Mouse (Mus musculus) limb, embryonic 11.5 days (tissue): Measurements from ENCODE around the gene Rpgrip1l. TPM values are rescaled to one million over a fixed set of nuclear protein-coding genes. Genes with fewer than 3 reads are reported as not detected.

Experiments used
- ATAC-seq: fragments of 200-750 bp; cut with Nextera tagmentation; 2 replicates; pipeline ENCODE4 v1.8.0; 2017; ENCODE audit warnings: low read depth; ENCODE audit not compliant: insufficient number of reproducible peaks, low FRiP score, low TSS enrichment
- DNase-seq: peaks from one replicate; pipeline ENCODE4 v3.0.0-alpha.2; 2015; ENCODE audit warnings: low spot score
- H3K27ac ChIP-seq: fragments of 300-500 bp; sonication (generic); replicated peaks from 2 replicates; pipeline ENCODE4 v1.5.1; 2014; ENCODE audit warnings: low read depth, mild to moderate bottlenecking, low read length
- H3K27me3 ChIP-seq: fragments of 300-500 bp; sonication (generic); 2 replicates; pipeline ENCODE4 v1.6.1; 2014; ENCODE audit warnings: mild to moderate bottlenecking, low read length, mixed read lengths; ENCODE audit not compliant: control insufficient read depth, insufficient read depth
- H3K36me3 ChIP-seq: fragments of 300-500 bp; sonication (generic); 2 replicates; pipeline ENCODE4 v1.6.1; 2014; ENCODE audit warnings: mild to moderate bottlenecking, low read length, moderate library complexity, mixed read lengths; ENCODE audit not compliant: control insufficient read depth, insufficient read depth
- H3K4me1 ChIP-seq: fragments of 300-500 bp; sonication (generic); 2 replicates; pipeline ENCODE4 v1.6.1; 2014; ENCODE audit warnings: low read length, mixed read lengths; ENCODE audit not compliant: control insufficient read depth, insufficient read depth
- H3K4me2 ChIP-seq: fragments of 300-500 bp; sonication (generic); 2 replicates; pipeline ENCODE4 v1.6.1; 2014; ENCODE audit warnings: low read depth, mild to moderate bottlenecking, moderate library complexity; ENCODE audit not compliant: severe bottlenecking
- H3K4me3 ChIP-seq: fragments of 300-500 bp; sonication (generic); 2 replicates; pipeline ENCODE4 v1.5.1; 2014; ENCODE audit warnings: low read depth, low read length
- H3K9ac ChIP-seq: fragments of 300-500 bp; sonication (generic); 2 replicates; pipeline ENCODE4 v1.6.1; 2014; ENCODE audit warnings: mild to moderate bottlenecking, low read length
- H3K9me3 ChIP-seq: fragments of 300-500 bp; sonication (generic); 2 replicates; pipeline ENCODE4 v1.6.1; 2016; ENCODE audit warnings: low read length; ENCODE audit not compliant: control insufficient read depth
- WGBS: fragments of 180-500 bp; shearing (Covaris S2); extraction: QIAGEN DNeasy Blood & Tissue Kit; methylation state at CpG from one replicate; pipeline ENCODE4 v1.1.7; 2014; 5-methylcytosine and 5-hydroxymethylcytosine counted together
- polyA plus RNA-seq: library from polyadenylated mRNA; unstranded; fragments of >200 nt; fragmentation: Nextera tagmentation; extraction: Ambion mirVana; gene quantifications from 2 replicates; pipeline ENCODE4 v1.2.1, GENCODE M21; 2014

Rpgrip1l gene
- polyA plus RNA-seq, 1 experiment from 2014 or later = 15.4 TPM

- H3K9ac ChIP-seq = no peak overlapping the region
- WGBS = 46% methylated on average over 5 of the region's 5 CpGs
- no peak overlapping the region for H3K4me3 ChIP-seq
- no peaks in the 10 kb centered on the region for H3K36me3 ChIP-seq
- H3K27me3 ChIP-seq = no peaks in the 10 kb centered on the region
- no peak overlapping the region for H3K27ac ChIP-seq
- H3K4me2 ChIP-seq = no peak overlapping the region
- no peaks in the 10 kb centered on the region for H3K9me3 ChIP-seq
- no peaks in the 10 kb centered on the region for H3K4me1 ChIP-seq
- ATAC-seq = no peak
- DNase-seq = no peak
These were observed 29.1 kb upstream of the Rpgrip1l start for GRCm38 (mm10) chr8:91342196-91342595.

- 77% methylated on average over 1 of the region's 1 CpGs for WGBS
- H3K4me1 ChIP-seq = no peaks in the 10 kb centered on the region
- H3K9me3 ChIP-seq = no peaks in the 10 kb centered on the region
- no peak overlapping the region for H3K9ac ChIP-seq
- no peak overlapping the region for H3K27ac ChIP-seq
- no peak overlapping the region for H3K4me2 ChIP-seq
- ATAC-seq (no peak), DNase-seq (no peak)
- no peaks in the 10 kb centered on the region for H3K36me3 ChIP-seq
- H3K27me3 ChIP-seq = no peaks in the 10 kb centered on the region
- no peak overlapping the region for H3K4me3 ChIP-seq
These were observed 27.7 kb upstream of the Rpgrip1l start for GRCm38 (mm10) chr8:91340746-91341145.

DNA sequence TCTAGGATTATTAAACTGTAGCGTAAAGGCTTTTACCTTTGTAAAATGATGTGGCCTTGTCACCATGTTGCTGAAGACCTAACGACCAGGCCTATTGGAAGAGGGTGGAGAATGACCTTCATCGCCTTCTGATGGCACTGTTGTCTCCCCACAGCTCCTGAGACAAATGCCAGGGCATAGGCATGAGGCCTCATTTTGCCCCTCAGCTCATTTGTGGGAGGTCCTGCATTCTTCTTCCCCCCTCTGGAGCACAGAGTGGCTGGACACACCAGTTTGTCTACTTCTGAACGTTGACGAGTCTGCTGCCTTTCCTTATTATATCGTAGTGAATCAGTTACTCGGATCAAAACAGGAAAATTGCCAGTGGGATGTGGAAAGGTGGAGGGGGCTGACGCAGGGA, 26.6 kb upstream of the Rpgrip1l start:
- Histone ChIP-seq H3K9me3 (no peaks in the 10 kb centered on the region), H3K4me3 (no peak overlapping the region), H3K9ac (no peak overlapping the region), H3K4me2 (no peak overlapping the region), H3K36me3 (no peaks in the 10 kb centered on the region), H3K4me1 (no peaks in the 10 kb centered on the region), H3K27ac (no peak overlapping the region), H3K27me3 (no peaks in the 10 kb centered on the region)
- ATAC-seq (no peak), DNase-seq (no peak)
- WGBS = 86% methylated on average over 8 of the region's 8 CpGs

DNA sequence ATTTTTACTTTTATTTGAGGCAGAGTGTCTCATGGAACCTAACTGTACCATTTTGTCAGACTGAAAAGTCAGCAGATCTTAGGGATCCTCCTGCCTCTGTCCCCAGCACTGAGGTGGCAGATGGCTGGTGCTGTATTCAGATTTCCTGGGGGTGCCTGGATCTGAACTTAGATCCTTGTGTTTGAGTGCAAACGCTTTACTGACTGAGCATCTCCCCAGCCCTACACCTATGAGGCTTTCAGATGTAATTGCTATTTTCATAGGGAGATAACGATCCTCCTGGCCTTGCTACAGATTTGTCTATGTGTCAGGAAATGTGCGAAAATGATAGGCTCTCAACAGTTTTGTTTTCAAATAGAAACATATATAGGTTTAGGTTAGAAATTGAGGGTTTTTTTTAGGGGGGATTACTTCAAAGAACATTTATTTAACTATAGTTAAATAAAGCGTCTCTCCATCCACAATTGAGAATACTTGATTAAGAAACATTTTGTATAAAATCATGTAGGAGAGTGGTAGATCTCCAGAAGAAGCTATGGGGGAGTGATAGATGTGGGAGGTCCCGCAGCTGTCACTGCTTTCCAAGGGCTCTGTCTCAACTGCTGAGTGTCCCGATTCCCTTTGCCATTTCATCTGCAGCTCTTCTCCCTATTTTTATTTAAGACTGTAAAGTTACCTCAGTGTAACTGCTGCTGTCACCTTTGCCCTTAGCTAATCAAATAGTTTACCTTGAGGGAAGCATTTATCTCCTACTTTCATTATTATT, 25.5 kb upstream of the Rpgrip1l start:
- Histone ChIP-seq H3K4me2 (no peak overlapping the region), H3K36me3 (no peaks in the 10 kb centered on the region), H3K4me1 (no peaks in the 10 kb centered on the region), H3K27ac (no peak overlapping the region), H3K27me3 (no peaks in the 10 kb centered on the region), H3K4me3 (no peak overlapping the region), H3K9me3 (no peaks in the 10 kb centered on the region), H3K9ac (no peak overlapping the region)
- no peak for ATAC-seq
- DNase-seq = no peak
- WGBS = 89% methylated on average over 6 of the region's 6 CpGs

- H3K4me1 ChIP-seq = peaks cover 25% of the 10 kb centered on the region
- no peaks in the 10 kb centered on the region; the same call in 1 of the 2 replicates for H3K36me3 ChIP-seq
- H3K27ac ChIP-seq = no peak overlapping the region
- no peaks in the 10 kb centered on the region for H3K9me3 ChIP-seq
- ATAC-seq = no peak
- H3K4me2 ChIP-seq = no peak overlapping the region
- no peak overlapping the region for H3K9ac ChIP-seq
- WGBS = 16% methylated on average over 6 of the region's 6 CpGs
- H3K4me3 ChIP-seq = no peak overlapping the region
- DNase-seq = no peak
- no peaks in the 10 kb centered on the region for H3K27me3 ChIP-seq
These were observed 16.4 kb upstream of the Rpgrip1l start for GRCm38 (mm10) chr8:91329461-91329850.

DNA sequence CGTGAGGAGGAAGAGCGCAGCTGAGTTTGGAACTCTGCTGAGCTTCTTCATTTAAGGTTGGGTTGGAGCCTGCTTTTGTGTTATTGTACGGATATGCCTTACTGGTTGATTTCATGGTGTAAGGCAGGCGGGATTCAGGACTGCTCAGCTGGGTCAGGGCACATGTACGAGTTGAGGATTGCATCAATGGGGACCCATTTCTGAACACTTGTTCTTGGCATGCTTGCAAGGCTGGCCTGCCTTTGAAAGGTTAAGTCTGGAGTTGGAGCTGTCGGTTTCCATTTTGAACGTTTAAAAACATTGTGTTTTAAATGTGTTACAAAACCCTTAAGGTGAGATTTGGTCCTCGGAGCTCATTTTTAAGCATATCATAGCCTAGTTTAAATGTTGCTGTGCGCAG, 16.0 kb upstream of the Rpgrip1l start:
- Histone ChIP-seq H3K4me2 (no peak overlapping the region), H3K27ac (no peak overlapping the region), H3K4me1 (peaks cover 25% of the 10 kb centered on the region), H3K9me3 (no peaks in the 10 kb centered on the region), H3K9ac (no peak overlapping the region), H3K36me3 (no peaks in the 10 kb centered on the region; the same call in 1 of the 2 replicates), H3K27me3 (no peaks in the 10 kb centered on the region), H3K4me3 (no peak overlapping the region)
- WGBS = 80% methylated on average over 9 of the region's 9 CpGs
- ATAC-seq (no peak), DNase-seq (no peak)

DNA sequence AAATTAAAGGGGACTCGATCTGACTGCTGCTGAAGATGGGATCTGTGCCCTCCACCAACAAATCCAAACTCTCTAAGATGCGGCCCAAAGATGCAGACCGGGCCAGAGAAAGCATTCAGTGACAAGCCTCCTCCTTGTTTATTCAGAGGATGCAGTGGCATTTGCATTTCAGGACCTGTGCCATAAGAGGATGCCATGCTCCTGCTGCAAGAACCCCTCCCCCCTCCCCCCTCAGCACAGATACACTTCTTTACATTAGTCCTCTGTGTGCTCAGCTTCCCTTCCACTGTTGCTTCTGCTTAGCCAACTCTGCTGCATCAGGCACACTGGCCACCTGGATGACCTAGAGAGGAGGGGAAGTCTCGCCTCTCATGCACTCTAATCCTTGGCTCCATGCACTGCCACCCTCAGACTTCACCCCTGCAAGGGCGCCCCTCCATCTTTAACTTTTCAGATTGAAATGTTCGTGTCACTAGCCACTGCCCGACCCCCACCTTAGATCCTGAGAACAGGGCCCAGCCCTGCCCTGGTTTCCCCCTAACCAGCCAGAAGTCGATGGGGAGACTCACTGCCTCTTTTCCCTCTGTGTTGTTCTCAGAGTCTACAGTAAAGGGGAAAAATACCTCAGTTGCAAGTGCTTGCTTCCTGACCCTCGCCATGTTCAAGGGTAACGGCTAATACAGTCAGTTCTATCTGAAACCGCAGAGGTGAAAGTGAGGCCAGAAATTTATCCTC, 14.6 kb upstream of the Rpgrip1l start:
- H3K4me3 ChIP-seq = no peak overlapping the region
- no peaks in the 10 kb centered on the region for H3K27me3 ChIP-seq
- ATAC-seq (no peak), DNase-seq (no peak)
- H3K9me3 ChIP-seq = no peaks in the 10 kb centered on the region
- H3K36me3 ChIP-seq = no peaks in the 10 kb centered on the region; the same call in 1 of the 2 replicates
- no peak overlapping the region for H3K4me2 ChIP-seq
- WGBS = 88% methylated on average over 11 of the region's 11 CpGs
- no peak overlapping the region for H3K9ac ChIP-seq
- H3K27ac ChIP-seq = no peak overlapping the region
- peaks cover 25% of the 10 kb centered on the region for H3K4me1 ChIP-seq

DNA sequence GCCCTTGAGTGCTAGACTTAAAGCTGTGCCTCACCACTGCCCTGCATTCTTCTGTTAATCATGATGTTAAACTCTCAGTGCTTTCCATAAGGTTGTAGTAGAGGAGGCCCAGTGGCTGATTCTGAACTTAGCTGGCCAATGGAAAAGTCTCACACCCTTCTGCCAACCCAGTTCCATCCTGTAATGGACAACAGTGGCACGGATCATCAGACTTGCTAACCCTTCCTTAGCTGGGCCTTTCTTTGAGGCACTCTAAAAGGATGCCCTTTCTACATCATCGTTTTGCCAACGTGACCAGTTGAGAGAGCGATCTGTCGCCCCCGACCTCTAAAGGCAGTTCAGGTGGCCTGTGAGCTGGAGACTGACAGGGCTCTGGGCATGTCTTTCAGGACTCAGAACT, 13.9 kb upstream of the Rpgrip1l start:
- H3K4me1 ChIP-seq = peaks cover 24% of the 10 kb centered on the region
- no peaks in the 10 kb centered on the region for H3K9me3 ChIP-seq
- DNase-seq = no peak
- H3K4me2 ChIP-seq = no peak overlapping the region
- 90% methylated on average over 6 of the region's 6 CpGs for WGBS
- ATAC-seq = no peak
- no peaks in the 10 kb centered on the region; the same call in 1 of the 2 replicates for H3K36me3 ChIP-seq
- H3K9ac ChIP-seq = no peak overlapping the region
- H3K27ac ChIP-seq = no peak overlapping the region
- no peak overlapping the region for H3K4me3 ChIP-seq
- H3K27me3 ChIP-seq = no peaks in the 10 kb centered on the region
